Mouse (Mus musculus) 416B (cell line): Measurements from ENCODE around the gene Prss36.

Experiments used
- DNase-seq: peaks from one replicate; pipeline ENCODE4 v3.0.0; 2011; ENCODE audit warnings: low read depth

Gene Prss36

DNA sequence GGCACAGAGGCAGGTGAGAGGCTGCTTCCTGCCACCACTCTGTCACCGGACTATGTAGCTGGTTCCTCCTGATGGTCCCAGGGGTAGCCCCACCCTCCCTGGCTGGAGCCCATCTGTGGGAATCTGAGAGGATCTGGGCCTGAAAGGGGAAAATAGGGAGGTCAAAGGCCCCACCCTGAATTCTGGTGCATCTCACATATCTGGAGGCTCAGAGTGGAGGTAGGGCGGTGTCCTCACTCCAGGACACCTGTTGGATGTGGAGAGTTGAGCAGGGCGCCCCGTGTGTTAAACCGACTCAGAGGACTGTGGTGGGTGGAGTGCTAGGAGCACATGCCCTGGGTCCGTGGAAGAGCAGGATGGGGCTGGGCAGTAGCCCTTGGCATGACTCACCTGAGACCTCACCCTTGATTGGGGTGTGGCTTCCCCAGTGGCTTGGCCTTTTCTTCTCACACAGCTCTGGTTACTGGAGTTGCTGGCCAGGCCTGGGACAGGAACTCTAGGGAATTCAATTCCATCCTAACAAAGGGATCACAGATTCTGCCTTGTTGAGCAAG, at the start of gene Prss36:
Gene Prss36 (minus strand): TSS at position 256 of the 554 bp plus-strand sequence.
- no peak for DNase-seq

DNA sequence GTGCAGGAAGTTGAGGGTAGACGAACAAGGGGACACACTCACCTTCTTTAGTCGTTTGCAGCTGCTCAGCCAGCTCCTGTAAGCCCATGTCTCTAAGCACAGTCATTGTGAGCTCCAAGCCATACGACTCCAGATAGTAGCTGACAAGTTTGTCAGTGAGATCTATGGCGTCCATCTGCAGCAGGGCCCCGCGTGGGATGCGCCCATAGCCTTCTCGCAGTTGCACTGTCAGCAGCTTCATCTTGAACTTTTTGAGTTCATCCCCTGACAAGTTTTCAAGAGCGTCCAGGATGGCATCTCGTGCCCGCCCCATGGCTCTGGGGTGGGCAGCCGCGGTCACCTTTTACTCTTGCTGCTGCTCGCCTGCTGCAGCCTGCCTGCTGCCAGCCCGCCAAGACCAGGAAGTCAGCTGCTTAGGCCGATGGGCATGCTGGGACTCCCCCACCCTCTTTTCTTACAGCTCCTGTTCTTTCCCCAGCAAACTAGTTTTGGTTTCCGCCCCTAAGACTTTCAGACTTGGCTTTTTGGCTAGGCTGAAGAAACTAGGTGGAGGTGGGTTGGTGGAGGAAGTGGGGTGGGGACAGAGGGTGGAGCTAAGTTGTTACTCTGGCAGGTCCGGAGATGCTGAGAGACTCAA, 46.9 kb upstream of the Prss36 start, which contains the start of gene Pycard:
Gene Pycard (minus strand): TSS at position 527 of the 637 bp plus-strand sequence.
- peak; percentile 88 for DNase-seq

DNA sequence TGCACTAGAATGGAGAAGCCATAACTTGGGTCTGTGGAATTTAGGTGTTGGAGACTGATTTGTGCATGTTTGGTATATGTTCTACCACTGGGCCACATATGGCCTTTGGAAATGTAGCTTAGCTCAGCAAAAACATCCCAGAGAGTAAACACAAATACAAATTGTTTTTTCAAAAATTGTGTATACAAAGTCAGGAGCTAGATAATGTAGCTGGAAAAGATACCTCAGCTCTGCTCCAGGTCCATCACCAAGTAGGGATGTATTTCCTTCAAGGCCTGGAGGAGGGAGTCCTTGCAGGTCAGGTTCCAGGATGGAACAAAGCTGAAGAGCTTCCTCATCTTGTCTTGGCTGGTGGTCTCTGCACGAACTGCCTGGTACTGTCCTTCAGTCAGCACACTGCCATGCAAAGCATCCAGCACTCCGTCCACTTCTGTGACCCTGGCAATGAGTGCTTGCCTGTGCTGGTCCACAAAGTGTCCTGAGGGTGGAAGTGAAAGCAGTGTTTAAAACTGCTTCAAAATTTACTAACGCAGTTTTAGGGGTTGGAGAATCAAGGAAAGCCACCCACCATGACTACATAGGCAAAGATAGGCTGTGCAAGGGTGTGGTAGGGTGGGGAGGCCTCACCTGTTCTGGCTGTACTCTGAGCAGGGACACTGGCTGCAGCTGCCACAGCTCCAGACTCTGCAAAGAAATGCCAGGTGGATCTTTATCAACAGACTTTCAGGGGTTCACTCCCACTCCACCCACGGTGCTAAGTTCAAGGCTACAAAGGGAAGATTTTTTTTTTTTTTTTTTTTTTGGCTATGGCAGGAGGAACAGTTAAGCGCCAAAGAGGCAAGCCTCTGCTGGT, 46.2 kb upstream of the Prss36 start:
- DNase-seq = no peak

DNA sequence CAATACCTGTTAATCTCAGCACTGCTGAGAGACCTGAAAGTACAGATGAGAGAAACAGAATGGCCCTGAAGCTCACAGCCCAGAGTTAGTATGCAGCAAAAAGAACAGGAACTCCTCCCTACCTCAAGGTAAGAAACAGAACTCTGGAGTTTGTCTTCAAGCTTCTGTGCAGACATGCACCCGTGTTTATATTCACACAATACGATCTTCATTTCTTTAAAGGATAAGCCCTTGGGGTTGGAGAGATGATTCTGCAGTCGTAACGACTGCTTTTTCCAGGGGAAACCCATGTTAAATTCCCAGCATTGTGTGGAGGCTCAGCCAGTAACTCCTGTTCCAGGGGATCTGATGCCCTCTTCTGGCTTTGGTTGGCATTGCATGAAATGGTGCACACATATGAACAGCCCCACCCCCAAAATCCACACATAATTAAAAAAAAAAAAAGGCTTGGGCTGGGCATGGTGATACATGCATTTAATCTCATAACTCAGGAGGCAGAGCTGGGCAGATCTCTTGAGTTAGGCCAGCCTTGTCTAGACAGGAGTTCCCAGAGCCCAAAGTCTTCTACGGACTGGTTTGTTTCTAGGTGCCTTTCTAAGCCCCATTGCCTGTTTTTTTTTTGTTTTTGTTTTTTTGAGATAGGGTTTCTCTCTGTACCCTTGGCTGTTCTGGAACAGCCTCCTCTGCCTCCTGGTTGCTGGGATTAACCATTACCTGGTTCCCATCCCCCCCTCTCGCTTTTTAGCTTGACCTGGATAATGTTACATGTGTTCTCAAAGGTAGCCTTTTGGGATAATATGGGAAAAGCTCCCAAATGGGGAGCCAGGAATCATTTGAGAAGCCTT, 45.3 kb upstream of the Prss36 start:
- peak; percentile 82 for DNase-seq

DNA sequence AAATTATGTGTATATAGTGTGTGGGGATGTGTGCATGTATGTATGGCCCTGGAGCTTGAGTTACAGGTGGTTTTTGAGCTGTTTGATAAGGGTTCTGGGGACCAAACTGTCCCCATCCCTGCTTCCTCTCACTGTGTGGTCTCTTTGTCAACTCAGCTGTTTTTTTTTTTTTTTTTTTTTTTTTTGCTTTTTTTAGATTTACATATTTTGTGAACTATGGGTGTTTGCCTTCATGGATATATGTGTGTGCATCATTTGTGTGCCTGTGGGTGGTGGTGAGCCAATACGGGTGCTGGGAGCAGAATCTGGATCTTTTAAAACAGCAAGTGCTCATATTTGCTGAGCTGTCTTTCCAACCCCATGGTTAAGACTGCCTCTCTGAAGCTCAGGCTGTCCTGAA, 42.4 kb upstream of the Prss36 start:
- DNase-seq = no peak

DNA sequence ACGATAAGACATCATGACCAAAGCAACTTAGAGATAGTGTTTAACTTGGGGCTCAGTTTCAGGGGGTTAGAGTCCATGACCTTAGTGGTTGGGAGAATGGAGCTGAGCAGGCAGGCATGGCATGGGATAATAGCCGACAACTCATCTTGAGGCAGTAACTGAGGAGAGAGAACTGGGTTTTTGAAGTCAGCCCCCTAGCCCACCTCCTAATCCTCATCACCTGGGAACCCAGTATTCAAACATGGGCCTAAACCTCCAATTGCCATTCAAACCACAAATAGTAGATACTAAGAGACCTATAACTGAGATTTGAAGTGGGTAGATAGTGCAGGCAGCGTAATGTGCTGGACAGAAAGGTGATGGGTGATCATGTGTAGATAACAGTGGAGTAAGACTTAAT, 34.1 kb upstream of the Prss36 start:
- no peak for DNase-seq

DNA sequence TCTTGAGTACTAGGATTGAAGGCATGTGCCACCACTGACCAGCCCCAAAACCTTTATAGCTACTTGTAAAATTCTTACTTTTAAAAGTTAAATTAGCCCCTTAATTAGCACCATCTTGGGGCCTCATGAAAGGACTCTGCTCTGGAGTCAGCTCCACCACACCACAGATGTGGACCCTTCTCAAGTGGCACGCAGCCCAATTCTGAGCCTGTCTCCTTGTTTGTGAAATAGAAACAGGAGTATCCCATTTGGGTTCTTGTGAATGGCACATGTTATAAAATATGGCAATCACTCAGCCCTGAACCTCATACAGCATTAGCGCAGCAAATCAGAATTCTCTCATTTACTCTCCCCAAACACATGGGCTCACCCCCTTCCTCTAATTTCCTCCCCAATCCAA, 32.3 kb upstream of the Prss36 start:
- DNase-seq = no peak

DNA sequence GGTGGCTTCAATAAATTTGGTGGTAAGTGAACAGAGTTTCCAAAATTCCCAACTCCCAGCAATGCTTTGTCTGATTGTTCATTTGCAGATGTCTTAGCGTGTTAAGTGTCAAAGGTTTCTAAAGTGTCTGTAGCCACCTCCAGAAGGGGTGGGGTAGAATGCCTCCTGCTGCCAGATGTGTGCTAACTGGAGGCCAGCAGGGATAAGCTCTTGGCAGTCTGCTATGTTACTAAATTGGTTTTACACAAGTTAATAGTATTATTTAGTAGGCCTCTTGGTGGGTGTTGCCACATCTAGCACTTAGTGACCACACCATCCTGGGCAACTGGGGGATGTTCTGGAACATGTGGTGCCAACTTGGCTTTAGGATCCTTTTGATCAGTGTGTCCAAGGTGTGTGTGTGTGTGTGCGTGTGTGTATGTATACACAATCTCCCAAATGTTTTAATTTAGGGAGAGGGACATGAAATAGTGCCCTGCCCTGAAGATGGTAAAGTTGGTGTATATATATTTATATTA, 27.9 kb upstream of the Prss36 start:
- no peak for DNase-seq

DNA sequence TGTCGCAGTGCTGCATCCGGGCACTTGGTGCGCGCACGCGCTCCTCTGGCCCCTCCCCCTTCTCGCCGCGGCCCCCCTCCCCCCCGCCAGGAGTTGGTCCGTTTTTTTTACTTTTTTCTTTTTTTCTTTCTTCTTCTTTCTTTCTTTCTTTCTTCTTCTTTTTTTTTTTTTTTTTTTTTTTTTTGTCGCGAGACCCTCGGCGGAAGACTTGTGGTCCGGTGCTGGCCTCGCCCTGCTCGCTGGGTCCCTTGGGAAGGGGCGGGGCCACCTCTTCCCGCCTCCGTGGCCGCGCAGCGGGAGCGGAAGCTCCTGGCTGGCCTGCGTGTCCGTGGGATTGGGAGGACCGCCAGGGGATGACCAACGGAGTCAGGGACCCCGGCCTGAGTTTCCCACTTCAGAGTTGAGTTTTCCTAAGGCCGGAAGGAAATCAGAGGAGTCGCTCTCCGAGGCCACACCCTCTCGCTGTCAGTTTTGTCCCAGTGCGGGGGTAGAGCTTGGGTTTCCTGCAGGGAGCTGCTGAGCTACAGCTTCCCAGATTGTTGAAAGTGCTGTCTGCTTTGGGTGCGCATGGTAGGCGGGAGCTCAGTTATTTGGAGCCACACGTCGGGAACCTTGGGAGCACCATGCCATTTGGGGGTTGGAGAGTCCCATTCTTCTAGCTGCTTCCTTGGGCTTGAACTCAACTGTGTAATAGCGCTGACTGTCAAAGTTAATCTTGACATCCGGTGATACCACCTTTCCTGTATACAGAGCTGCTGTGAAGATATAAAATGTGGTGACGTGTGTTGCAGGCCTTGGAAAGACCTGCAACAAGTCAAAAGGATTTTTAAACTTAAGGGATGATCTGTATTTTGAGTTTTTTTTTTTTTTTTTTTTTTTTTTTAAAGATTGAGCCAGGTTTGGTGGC, 21.6 kb upstream of the Prss36 start:
- DNase-seq = peak; percentile 81

DNA sequence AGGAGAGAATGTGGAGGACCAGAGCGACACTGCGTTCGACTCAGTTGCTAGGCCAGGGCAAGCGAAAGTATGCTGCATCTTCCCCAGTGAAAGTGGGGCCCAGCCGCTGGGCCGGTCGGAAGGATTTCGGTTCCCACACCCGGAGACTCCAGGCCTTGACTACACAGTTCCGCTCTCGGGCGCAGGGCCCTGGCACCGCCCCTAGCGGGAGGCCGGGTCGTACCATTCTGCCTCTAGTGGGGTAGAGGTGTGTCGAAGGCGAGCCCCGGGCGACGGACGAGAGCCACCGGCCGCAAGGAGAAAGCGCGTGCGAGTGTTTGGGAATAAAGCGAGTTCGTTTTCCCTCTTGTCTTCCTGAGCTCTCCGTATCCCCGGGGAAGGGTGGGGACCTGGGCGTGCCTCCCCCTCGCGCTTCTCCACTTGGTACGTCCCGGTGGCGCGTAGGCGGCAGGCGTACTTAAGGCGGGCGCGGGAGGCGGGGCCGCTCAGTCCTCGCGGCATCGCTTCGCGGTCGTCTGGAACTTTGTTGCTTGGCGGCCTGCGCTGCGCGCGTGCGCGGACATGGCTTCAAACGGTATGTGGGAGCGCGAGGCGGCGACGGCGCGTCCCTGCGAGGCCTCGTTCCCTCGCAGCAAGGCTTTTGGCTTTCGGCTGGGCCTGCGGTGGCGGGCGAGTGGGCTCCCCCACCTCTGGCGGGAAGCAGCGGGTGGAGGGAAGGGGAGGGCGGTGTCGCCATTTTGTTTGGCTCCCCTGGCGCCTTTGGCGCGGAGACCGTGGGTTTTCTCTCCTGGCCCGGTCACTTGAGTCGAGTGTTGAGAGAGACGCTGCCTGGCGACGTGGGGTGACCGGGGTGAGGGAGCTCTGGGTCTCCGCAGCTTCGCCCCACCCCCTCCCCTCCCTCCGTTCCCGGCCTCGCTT, 20.7 kb upstream of the Prss36 start, which contains the start of gene Fus:
Gene Fus (plus strand): TSS at position 454 of the 918 bp plus-strand sequence.
- peak; percentile 96 for DNase-seq

DNA sequence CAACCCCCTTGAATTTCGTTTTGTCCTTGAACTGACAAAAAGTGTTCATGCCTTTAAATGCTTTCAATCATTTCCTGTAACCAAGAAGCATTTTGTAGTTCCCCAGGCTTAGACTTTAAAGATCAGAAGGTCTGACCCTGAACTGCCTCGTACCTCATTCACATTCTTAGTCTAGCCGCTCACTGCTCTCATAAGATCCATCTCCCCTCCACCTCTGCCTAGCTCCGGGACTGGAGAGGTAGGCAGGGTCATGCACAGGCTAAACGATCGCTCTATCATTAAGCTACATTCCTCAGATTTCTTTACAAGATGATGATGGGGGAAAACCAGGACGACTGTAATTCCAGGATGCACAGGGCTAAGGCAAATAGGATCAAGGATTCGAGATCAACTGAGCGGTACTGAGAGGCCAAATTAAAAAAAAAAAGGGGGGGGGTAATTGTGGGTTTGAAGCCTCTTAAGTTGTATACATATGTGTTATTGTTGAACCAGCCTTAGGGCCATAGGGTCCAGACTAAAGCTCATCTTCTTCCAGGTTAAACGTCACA, 19.9 kb upstream of the Prss36 start:
- no peak for DNase-seq

DNA sequence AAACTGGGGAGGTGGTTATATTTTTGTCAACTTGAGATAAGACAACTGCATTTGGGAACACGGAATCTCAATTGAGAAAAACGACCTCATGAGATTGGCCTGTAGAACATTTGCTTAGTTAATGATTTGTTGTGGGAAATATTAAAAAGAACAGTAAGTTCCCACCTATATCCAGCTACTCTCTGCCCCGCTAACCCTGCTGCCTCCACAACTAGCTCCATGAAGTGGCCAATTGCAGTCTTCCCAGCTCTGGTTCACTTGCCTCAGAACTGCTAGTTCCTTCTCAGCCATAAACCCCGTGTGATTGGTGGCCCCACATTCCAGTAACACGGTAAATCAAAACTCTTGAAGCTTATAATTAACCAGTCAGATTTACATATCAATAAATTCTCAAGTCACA, 12.8 kb upstream of the Prss36 start:
- DNase-seq = no peak

DNA sequence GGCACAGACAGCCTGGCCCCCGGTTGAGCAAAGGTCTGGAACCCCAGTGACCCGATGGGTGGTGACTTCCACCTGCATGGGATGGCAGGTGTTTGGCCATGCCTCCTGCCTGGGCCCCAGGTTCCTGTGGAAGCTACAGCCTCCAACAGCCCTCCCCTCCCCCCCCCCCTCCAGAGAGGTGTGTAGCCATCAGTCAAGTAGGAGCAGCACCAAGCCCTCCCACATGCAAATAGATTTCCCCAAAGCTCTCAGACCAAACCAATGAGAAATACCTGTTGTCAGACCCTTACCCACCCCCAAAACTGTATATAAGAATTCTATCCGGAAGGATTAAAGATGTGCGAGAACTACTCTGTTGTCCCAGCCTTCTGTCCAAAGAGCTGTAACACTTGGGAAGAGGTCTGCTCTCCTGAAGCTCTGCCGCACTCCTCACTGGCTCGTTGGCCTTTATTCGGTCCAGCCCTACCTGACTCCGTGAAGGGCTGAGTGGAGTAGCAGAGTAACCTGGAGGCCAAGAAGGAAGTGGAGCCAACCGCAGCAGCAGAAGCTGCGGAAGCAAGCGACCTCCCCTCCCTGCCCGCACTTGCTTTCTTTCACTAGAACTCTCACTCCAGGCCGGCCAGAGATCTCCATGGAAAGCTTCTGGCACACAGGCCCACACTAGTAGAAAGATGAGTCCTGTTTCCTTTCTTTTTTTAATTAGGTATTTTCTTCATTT, 6.5 kb upstream of the Prss36 start:
- no peak for DNase-seq

DNA sequence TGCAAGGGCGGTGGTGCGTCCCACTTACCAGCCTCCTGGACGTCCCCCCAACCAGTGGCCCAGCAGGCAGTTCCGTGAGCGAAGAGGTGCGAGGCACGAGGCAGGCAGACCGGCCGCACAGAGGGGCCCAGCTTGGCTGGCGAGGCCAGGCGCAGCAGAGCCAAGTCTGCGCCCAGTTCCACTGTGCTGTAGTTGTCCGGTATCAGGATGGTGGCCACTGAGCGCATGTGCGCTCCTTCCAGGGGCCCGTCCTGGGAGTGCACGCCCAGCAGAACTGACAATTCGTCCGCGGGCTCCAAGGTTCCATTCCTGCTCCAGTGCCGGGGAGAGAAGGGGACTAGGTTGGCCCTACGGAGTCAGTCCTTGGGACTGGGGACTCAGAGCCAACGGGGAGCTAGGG, 1.9 kb downstream of the Prss36 start:
- DNase-seq = no peak

DNA sequence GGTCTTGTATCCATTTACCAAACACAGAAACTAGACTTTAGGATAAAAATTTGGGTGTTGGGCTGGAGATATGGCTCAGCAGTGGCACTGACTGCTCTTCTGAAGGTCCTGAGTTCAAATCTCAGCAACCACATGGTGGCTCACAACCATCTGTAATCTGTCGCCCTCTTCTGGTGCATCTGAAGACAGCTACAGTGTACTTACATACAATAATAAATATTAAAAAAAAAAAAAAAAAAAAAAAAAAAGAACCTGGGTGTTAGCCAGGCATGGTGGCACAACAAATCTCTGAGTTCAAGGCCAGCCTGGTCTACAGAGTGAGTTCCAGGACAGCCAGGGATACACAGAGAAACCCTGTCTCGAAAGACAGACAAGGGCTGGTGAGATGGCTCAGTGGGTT, 4.4 kb downstream of the Prss36 start:
- peak; percentile 65 for DNase-seq

DNA sequence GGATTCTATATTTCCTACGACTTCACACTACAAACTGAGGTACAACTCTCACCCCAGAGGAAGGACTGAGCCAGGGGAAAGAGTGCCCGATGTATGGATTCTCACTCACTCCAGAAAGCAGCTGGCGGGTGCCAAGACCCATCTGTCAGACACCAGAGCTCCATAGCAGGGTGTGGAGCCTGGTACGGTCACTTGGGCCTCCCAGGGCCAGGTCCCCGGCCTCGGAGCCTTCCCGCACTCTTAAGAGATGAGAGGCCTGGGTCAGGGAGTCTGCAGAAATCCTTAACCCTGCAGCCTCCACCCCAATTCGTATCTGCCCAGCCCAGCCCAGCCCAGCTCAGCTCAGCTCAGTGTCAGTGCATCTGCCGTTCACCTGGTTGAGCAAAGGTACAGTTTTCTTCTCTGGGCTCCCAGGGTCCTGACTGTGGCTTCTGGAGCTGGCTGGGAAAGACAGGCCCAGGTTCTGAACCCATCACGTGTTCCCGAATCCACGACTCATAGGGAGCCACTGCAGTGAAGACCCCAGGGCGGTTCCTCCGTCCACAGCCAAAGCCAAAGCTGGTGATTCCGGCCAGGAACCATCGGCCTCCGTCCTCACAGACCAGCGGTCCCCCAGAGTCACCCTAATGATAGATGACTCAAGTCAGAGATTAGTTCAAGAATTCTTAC, 10.2 kb downstream of the Prss36 start:
- DNase-seq = no peak

DNA sequence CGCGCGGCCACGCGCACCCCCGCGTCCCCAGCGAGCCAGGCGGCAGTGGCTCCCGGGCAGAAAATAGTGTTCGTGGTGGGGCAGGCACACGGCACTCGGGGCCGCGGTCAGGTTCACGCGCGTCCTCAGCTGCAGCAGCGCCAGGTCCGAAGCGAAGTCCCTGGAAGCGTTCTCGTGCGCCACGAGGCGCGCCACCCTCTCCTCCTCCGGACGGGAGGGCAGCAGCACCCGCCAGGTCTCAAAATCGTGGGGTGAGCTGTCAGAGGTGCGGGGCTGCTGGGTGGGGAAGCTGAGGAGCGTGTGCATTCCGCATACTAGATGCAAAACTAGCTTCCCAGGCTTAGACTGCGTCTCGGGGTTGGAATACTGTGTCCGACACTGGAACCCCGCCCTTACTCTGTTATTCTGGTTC, 10.8 kb downstream of the Prss36 start:
- no peak for DNase-seq

DNA sequence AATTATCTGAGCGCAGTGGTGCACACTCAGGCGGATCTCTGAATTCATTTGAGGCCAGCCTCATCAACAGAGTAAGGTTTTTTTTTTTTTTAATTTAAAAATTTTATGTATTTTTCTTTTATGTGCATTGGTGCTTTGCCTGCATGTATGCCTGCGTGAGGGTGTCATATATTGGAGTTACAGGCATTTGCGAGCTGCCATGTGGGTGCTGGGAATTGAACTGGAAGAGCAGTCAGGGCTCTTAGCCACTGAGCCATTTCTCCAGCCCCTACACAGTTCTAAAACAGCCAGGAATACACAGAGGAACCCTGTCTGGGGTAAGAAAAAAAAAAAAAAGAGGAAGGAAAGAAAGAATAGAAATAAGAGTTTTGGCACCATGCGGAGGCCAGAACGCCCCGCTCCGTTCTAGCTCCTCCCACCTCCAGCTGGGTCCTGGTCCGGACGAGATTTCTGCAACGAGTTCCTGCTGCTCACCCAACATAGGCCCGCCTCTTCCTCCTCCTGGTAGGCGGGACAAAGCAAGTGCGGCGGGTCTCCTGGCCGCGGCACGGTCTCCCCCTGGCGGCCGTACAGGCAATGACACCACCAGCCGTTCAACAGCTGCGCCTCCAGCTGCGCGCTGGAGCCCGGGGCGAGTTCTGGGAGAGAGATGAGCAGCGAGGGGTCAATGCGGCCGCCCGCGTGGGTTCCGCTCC, 11.3 kb downstream of the Prss36 start:
- DNase-seq = peak; percentile 97
